Mouse (Mus musculus) liver, embryonic 14.5 days (tissue): Measurements from ENCODE around the gene Hivep3.

Source experiments
- CTCF ChIP-seq: IDR thresholded peaks from 2 replicates; pipeline ENCODE4 v1.5.1; 2016; ENCODE audit warnings: antibody characterized with exemption, low read depth, control low read depth
- EP300 ChIP-seq: IDR thresholded peaks from 2 replicates; pipeline ENCODE4 v1.6.1; 2016; ENCODE audit warnings: antibody characterized with exemption, low read depth

DNA sequence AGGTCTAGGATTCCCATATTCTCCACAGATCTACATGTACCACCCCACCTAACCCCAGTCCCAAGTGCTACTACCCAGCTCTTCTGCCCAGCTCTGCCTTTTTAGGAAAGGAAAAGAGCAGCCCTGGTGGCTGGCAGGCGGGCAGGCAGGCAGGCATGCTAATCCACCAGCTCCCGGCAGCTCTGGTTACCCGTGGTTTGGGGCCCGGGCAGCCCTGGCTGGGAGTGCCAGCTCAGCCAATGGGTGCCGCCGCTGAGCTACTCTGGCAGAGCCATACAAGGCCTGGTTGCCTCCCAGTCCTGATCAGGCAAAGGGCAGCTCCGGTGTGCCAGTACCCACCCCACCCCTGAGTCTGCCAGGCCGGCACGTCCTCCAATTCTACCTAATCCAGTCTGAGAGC, 409.3 kb downstream of the Hivep3 start:
- TF ChIP-seq CTCF: no peak
- no peak for TF ChIP-seq EP300
